Mouse (Mus musculus): ENCODE data around the gene Rgl1.

DNA sequence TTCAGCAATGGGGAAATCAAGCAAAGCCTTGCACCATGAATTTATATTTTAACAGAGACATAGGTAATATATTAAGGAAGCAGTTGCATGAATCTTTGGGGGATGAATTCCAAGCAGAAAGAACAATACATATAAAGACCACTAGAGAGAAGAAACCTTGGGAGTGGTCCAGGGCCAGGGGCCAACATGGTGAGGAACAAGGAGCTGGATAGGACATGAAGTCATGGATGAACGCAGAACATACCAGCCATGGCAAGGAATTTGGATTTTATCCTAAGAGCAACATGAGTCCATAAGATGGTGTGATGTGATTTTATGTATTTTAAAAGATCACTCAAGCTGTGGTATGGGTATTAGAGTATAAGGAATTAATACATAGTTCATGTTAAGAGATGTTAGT, 273.9 kb downstream of the Rgl1 start:
- TF ChIP-seq CTCF (IDR thresholded peaks at IDR 0.05; ENCODE audit: low read depth) (no peak), EP300 (optimal IDR thresholded peaks at IDR 0.05) (no peak)

Measured in stomach, postnatal 0 days (tissue).